Mouse (Mus musculus): ENCODE measurements around the gene Stum.

DNA sequence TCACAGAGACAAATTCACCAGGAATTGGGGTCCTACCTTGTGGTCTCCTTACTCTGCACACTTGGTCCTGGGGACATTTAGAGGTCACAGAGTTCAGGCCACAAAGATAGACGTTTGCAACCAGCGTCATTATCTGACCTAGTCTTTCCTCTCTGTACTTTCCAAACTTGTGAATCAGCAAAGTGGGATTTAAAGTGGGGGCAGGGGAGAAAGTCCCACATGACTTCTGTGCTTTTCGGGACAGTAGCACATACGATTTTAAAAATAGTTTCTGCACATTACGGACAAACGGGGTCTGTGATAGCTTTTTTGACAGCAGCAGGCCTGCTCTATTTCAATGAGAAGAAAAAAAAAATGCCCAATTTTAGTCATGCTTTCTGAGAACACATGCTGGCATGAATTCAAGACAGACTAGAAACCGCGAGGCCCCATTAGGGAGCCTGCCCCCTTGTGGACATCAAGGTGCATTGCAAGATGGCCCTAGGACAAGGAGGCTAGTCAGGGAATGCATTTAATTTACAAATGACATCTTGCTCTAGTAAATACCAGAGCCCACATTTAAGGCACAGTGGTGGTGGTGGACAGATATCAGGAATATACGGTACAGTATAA, 55.1 kb downstream of the Stum start:
- TF ChIP-seq GATA1 (IDR thresholded peaks at IDR 0.05; ENCODE audit: borderline replicate concordance, low read length), result no peak
- TF ChIP-seq FLI1 (IDR thresholded peaks at IDR 0.05; ENCODE audit: low read length), result no peak
